Mouse (Mus musculus) adrenal gland, postnatal 25 days (tissue): ENCODE data around the gene Pwp1. TPM values are rescaled to one million over a fixed set of nuclear protein-coding genes. Genes with fewer than 3 reads are reported as not detected.

Experiments
- total RNA-seq: library from RNA; stranded (reverse); gene quantifications from 2 replicates; pipeline ENCODE4 v1.2.3, GENCODE M21; 2021

Pwp1 gene
- total RNA-seq, 1 experiment from 2014 or later, result 23.5 TPM

Other genes starting within 250 kb of the Pwp1 start
- gene Prdm4, start 87.6 kb downstream of the Pwp1 start, total RNA-seq, result 15.5 and 16.1 TPM in 2 replicates
- gene Ascl4, start 98.2 kb downstream of the Pwp1 start, total RNA-seq, result not detected in 2 replicates
- gene Rtcb, start 128.3 kb downstream of the Pwp1 start, total RNA-seq, result 106 and 127 TPM in 2 replicates
- 1.4 and 2.2 TPM in 2 replicates for gene Bpifc, start 182.4 kb downstream of the Pwp1 start, total RNA-seq
- 25.2 and 32.5 TPM in 2 replicates for gene Fbxo7, start 192.5 kb downstream of the Pwp1 start, total RNA-seq